Mouse (Mus musculus): ENCODE results near the gene Gm13287.
A peak's percentile ranks its signal among the peaks of the same experiment; 100 is the strongest.
"Not testable (repeated sequence)": the region's sequence is repeated elsewhere in the genome, so short reads cannot be mapped to it uniquely, and the experiment has no call there.

Gene Gm13287

GRCm38 (mm10) chr4:88802954-88803353 is at the start of gene Gm13287:
Gm13287 (plus strand) TSS chr4:88803254.
- not testable (repeated sequence) for DNase-seq (ENCODE audit: low read depth, low spot score)

- DNase-seq (ENCODE audit: low read depth, low spot score): not testable (repeated sequence)
These were observed 48.2 kb upstream of the Gm13287 start, which contains the start of gene Gm13271 for GRCm38 (mm10) chr4:88754818-88755340. Gm13271 (plus strand) TSS chr4:88754868.

GRCm38 (mm10) chr4:88756581-88757513 is 46.2 kb upstream of the Gm13287 start:
- peak; percentile 56 for DNase-seq (ENCODE audit: low read depth, low spot score)

GRCm38 (mm10) chr4:88757628-88758031 is 45.4 kb upstream of the Gm13287 start:
- DNase-seq (ENCODE audit: low read depth, low spot score): peak; percentile 92

GRCm38 (mm10) chr4:88758751-88759150 is 44.3 kb upstream of the Gm13287 start:
- not testable (repeated sequence) for DNase-seq (ENCODE audit: low read depth, low spot score)

GRCm38 (mm10) chr4:88759610-88760268 is 43.3 kb upstream of the Gm13287 start, which contains the start of gene Gm13283:
Gm13283 (plus strand) TSS chr4:88760119.
- not testable (repeated sequence) for DNase-seq (ENCODE audit: low read depth, low spot score)

- peak; percentile 85 for DNase-seq (ENCODE audit: low read depth, low spot score)
These were observed 42.6 kb upstream of the Gm13287 start for GRCm38 (mm10) chr4:88760431-88760830.

GRCm38 (mm10) chr4:88761776-88762175 is 41.3 kb upstream of the Gm13287 start:
- not testable (repeated sequence) for DNase-seq (ENCODE audit: low read depth, low spot score)

GRCm38 (mm10) chr4:88762341-88762740 is 40.7 kb upstream of the Gm13287 start:
- not testable (repeated sequence) for DNase-seq (ENCODE audit: low read depth, low spot score)

GRCm38 (mm10) chr4:88763384-88764018 is 39.6 kb upstream of the Gm13287 start:
- peak; percentile 70 for DNase-seq (ENCODE audit: low read depth, low spot score)

GRCm38 (mm10) chr4:88773534-88773933 is 29.5 kb upstream of the Gm13287 start, which contains the start of gene Gm13290:
Gm13290 (plus strand) TSS chr4:88773834.
- not testable (repeated sequence) for DNase-seq (ENCODE audit: low read depth, low spot score)

GRCm38 (mm10) chr4:88776622-88777021 is 26.4 kb upstream of the Gm13287 start, which contains the start of gene Gm13289:
Gm13289 (plus strand) TSS chr4:88776922.
- DNase-seq (ENCODE audit: low read depth, low spot score): not testable (repeated sequence)

GRCm38 (mm10) chr4:88779550-88779949 is 23.5 kb upstream of the Gm13287 start, which contains the start of gene Gm13272:
Gm13272 (plus strand) TSS chr4:88779850.
- not testable (repeated sequence) for DNase-seq (ENCODE audit: low read depth, low spot score)

- DNase-seq (ENCODE audit: low read depth, low spot score): not testable (repeated sequence)
These were observed 22.7 kb upstream of the Gm13287 start for GRCm38 (mm10) chr4:88780320-88780719.

GRCm38 (mm10) chr4:88781831-88782230 is 21.2 kb upstream of the Gm13287 start, which contains the start of gene Ifnz:
Ifnz (plus strand) TSS chr4:88782131.
- DNase-seq (ENCODE audit: low read depth, low spot score): not testable (repeated sequence)

- DNase-seq (ENCODE audit: low read depth, low spot score): not testable (repeated sequence)
These were observed 20.7 kb upstream of the Gm13287 start for GRCm38 (mm10) chr4:88782335-88782734.

GRCm38 (mm10) chr4:88785409-88785808 is 17.6 kb upstream of the Gm13287 start, which contains the start of gene Gm13276:
Gm13276 (plus strand) TSS chr4:88785709.
- DNase-seq (ENCODE audit: low read depth, low spot score): not testable (repeated sequence)

- DNase-seq (ENCODE audit: low read depth, low spot score): not testable (repeated sequence)
These were observed 14.7 kb upstream of the Gm13287 start, which contains the start of gene Gm13277 for GRCm38 (mm10) chr4:88788402-88788801. Gm13277 (plus strand) TSS chr4:88788632.

- not testable (repeated sequence) for DNase-seq (ENCODE audit: low read depth, low spot score)
These were observed 11.8 kb upstream of the Gm13287 start, which contains the start of gene Gm13278 for GRCm38 (mm10) chr4:88791250-88791649. Gm13278 (plus strand) TSS chr4:88791550.

- DNase-seq (ENCODE audit: low read depth, low spot score): not testable (repeated sequence)
These were observed 8.9 kb upstream of the Gm13287 start, which contains the start of gene Gm13275 for GRCm38 (mm10) chr4:88793936-88794675. Gm13275 (plus strand) TSS chr4:88794487.

Data from CD4-positive, CD25-positive, alpha-beta regulatory T cell, adult 2 months (primary cell).